Mouse (Mus musculus): ENCODE data around the gene Man2b1. TPM values are rescaled to one million over a fixed set of nuclear protein-coding genes. Genes with fewer than 3 reads are reported as not detected.
"Not testable (repeated sequence)": the region's sequence is repeated elsewhere in the genome, so short reads cannot be mapped to it uniquely, and the experiment has no call there.

Gene Man2b1
- total RNA-seq, 2 experiments from 2014 or later = 31.0 to 31.3 TPM

DNA sequence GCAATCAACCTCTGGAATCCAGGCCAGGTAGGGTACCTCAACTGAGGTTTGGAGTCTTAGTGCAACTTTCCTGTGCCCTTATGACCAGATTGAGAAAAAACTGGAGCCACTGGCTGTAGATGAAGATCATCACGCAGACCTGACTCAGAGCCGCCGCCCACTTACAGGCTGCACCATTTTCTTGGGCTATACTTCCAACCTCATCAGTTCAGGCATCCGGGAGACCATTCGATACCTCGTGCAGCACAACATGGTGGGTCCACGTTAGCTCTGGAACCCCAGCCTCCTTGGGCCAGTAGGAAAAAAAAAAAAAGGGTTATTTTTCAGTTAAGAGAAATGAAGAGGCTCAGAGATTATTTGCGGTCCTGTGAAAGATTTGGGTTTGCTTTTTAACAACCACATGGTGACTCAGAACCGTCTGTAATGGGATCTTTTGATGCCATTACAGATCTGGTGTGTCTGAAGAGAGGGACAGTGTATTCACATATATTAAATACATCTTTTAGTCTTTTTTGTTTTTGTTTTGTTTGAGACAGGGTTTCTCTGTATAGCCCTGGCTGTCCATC lies 10.6 kb upstream of the Man2b1 start:
- DNase-seq = no peak
- intact Hi-C loops (cut with DNase I) = no loop called here

DNA sequence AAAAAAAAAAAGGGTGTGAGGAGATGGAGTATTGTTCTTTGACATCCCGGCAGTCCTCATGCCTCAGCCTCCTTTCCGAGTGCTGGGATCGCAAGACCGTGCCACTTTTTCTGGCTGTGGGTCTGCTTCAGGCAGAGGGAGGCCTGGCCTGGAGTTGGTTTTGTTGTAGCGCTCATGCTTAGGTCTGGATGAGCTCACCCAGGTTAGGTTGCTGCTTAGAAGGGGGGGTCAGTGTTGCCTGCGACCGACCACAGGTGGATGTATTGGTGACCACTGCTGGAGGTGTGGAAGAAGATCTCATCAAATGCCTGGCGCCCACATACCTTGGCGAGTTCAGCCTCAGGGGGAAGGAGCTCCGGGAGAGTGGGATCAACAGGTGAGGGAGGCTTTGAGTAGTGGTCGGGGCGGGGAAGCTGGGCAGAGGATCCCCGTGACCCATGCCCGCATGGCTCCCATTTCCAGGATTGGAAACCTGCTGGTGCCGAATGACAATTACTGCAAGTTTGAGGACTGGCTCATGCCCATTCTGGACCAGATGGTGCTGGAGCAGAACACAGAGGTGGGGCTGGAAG lies 9.9 kb upstream of the Man2b1 start:
- no peak for DNase-seq
- intact Hi-C loops (cut with DNase I) = no loop called here

DNA sequence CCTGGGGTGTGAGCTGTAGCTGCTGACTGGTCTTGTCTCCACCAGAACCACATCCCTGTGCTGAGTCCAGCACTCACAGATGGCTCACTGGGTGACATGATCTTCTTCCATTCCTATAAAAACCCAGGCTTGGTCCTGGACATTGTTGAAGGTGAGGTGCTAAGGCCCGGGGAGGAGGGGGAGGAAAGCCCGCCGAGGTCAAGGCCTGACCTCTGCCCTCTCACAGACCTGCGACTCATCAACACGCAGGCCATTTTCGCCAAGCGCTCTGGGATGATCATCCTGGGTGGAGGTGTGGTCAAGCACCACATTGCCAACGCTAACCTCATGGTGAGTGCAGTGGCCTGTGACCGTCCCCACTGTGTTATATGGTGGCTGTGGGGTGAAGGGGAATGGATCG lies 8.9 kb upstream of the Man2b1 start:
- intact Hi-C loops (cut with DNase I) = no loop called here
- no peak for DNase-seq

DNA sequence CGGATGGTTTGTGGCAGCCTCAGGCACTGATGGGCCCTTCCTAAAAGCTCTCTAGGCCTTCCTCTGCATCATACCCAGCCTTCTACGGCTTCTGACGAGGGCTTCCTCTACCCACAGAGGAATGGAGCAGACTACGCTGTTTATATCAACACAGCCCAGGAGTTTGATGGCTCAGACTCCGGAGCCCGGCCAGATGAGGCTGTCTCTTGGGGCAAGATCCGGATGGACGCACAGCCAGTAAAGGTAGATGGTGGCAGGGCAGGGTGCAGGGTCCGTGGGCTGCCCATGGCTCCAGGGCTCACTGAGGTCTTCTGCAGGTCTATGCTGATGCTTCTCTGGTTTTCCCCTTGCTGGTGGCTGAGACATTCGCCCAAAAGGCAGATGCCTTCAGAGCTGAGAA lies 8.5 kb upstream of the Man2b1 start:
- DNase-seq = no peak
- intact Hi-C loops (cut with DNase I) = no loop called here

DNA sequence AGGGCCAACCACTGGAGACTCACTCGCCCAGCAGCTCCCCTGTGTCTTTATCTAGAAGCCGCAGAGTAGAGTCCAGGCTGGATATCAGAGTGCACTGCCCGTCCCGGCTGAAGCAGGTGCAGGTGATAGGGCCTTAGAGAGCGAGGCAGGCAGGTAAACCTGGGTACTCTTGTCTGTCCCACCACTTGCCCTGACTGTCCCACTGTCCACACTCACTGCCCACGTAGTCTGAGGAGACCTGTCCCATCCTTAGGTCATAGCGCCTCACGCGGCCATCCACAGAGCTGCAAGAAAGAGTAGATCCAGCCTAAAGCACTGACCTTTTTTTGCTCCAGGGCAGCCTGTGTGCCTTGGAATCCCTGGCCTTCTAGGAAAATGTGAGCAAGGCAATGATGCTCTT lies 7.1 kb upstream of the Man2b1 start:
- DNase-seq = peak; percentile 34 to 42
- intact Hi-C loops (cut with DNase I) = loop anchor here (1.0 to 2.0 kb wide), 2 partner anchors 43 to 96 kb away; no protein-coding TSS in a partner anchor

DNA sequence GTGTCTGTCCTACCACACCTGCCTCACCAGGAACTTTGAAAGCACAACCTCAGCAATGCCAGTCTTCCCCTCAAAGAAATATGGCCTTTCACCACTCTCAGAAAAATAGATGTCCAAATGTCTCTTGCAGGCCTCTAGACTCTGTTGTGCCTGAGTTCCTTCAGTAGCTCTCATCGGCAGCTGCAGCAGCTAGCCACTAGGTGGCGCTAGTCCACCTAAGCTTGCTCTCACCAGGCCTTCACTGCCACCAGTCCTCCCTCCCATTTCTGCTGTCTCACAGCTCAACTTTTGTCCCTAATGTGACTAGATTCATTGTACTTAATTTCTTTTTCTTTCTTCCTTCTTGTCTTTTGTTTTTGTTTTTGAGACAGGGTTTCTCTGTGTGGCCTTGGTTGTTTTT lies 6.1 kb upstream of the Man2b1 start:
- DNase-seq = peak; percentile 73 to 80
- intact Hi-C loops (cut with DNase I) = loop anchor here (1.0 to 2.0 kb wide), 2 partner anchors 42 to 95 kb away; no protein-coding TSS in a partner anchor

DNA sequence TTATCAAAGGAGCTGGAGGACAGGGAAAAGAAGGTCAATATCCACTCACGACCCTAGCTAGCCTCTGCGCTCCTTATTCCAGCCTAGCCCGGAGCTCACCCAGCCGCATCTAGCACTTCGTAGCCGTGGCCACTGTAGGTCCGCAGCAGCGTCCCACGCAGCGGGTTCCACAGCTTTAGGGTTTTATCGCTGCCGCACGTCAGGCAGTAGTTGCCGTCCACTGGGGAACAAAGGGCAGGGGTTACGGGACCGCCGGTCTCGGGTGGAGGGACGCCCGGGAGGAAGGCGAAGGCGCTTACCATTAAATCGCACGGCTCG lies 2.9 kb upstream of the Man2b1 start:
- DNase-seq = peak in 1 of 2 experiments; percentile 56

DNA sequence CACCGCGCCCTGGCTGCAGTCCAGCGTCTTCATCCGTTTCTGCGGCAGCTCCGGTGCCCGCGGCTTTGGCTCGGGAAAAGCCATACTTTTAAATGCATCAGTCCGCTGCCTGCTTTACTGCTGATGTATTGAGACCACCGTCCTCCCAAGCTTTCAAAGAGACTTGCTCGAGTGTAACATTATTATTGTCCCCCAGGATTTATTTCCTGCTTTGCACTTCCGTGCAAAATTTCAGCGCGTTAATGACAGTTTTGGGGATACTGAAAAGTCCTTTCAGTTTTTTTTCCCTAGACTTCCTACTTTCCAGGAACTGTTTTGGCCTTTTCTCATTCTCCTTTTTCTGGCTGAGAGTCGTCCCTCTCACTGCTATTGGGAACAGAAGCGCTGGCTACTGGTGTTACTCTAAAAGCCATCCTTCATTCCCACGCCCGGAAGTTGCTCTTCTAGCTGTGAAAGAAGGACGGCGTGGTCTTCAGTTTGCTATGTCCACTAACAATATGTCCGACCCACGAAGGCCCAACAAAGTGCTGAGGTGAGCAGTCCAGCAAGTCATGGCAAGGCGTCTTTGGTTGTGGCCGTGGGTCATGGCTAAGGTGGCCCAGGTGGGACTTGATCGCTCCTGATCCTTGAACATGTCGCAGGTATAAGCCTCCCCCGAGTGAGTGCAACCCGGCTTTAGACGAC lies 2.4 kb upstream of the Man2b1 start, which contains the start of gene Wdr83os:
TSS of gene Wdr83os (plus strand) at position 209 of the 684 bp plus-strand sequence.
- intact Hi-C loops (cut with DNase I) = loop anchor here (10.0 kb wide), 2 partner anchors 214 to 324 kb away; partner anchors contain the start of genes Orc6 and Vps35
- peak; percentile 64 to 76 for DNase-seq

More for the DNA sequence above, 2.9 kb upstream of the Man2b1 start:
- intact Hi-C loops (cut with DNase I) = loop anchor here (10.0 kb wide), 2 partner anchors 215 to 325 kb away; partner anchors contain the start of genes Orc6 and Vps35

DNA sequence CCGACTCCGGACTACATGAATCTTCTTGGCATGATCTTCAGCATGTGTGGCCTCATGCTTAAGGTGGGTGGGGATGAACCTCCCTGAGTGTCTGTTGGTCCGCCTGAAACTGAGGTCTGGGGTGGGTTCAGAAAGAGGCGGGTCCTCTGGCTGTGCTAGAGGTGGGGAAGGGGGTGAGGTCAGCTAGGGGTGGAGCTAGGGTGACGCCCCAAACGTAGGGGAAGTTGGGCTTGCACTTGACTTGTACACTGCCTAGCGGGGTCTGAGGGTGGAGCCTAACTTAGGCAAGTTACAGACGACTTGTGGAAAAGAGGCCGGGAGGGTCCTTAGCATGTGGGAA lies 1.9 kb upstream of the Man2b1 start, which contains the start of gene Wdr83:
TSS of gene Wdr83 (minus strand) at position 91 of the 340 bp plus-strand sequence.
- peak in 1 of 2 experiments; percentile 33 for DNase-seq
- intact Hi-C loops (cut with DNase I) = loop anchor here (10.0 kb wide), 2 partner anchors 214 to 324 kb away; partner anchors contain the start of genes Orc6 and Vps35

DNA sequence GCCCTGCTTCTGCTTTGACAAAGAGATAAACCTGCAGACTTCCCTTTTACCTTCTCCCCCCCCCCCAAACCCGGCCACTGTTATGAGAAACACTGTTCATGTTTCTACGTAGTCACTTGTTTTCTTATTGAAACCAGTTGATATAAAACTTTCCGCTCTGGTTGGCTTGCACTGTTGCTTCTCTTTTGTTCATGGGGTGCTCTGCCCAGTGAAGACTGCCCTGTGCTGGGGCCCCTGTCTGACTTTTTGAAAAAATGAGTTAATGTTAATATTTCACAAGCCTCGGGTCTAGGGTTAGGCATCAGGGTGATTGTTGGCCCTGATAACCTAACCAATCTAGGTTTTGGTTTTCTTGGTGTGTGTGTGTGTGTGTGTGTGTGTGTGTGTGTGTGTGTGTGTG lies 901 bp upstream of the Man2b1 start:
- intact Hi-C loops (cut with DNase I) = loop anchor here (10.0 kb wide), 2 partner anchors 213 to 323 kb away; partner anchors contain the start of genes Orc6 and Vps35
- DNase-seq = not testable (repeated sequence)

DNA sequence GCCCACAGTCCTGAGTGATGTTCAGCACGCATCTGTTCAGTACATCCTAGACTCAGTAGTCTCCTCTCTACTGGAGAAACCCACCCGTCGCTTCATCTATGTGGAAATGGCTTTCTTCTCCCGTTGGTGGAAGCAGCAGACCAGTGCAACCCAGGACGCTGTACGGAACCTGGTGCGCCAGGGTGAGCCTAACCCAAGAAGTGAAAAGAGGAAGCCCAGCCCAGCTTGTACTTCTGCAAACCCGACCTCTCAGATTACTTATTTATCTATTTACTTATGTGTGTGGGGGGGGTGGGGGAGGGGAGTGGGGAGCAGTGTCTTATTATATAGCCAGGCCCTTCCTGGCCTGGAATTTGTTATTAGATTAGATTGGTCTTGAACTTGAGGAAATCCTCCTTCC lies 1.6 kb downstream of the Man2b1 start:
- intact Hi-C loops (cut with DNase I) = loop anchor here (10.0 kb wide), 2 partner anchors 210 to 320 kb away; partner anchors contain the start of genes Orc6 and Vps35
- DNase-seq = no peak

DNA sequence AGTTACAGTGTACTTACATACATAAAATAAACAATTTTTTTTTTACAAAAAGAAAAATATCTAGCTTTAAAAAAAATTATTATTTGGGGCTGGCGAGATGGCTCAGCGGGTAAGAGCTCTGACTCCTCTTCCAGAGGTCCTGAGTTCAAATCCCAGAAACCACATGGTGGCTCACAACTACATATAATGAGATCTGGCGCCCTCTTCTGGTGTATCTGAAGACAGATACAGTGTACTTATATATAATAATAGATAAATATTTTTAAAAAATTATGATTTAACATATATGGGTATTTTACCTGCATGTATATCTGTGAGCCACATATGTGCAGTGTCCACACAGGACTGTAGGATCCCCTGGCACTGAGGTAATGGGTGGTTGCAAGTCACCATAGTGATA lies 3.2 kb downstream of the Man2b1 start:
- intact Hi-C loops (cut with DNase I) = loop anchor here (10.0 kb wide), 2 partner anchors 209 to 319 kb away; partner anchors contain the start of genes Orc6 and Vps35
- no peak for DNase-seq

DNA sequence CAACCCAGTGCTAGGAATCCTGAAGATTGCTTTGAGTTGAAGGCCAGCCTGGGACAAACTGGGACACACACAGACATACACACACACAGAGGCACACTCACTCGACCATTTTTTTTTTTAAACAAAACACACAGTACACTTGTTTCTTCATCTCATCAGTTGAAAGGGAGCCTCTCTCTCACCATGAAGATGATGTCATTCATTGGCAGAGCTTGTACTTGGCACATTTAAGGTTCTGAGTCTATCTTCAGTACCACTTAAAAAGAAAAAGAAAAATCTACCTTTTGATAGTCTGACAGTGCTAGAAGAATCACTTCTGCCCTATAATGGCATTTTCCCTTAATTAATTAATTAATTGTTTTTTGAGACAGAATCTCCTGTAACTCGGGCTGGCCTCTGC lies 5.7 kb downstream of the Man2b1 start:
- intact Hi-C loops (cut with DNase I) = loop anchor here (10.0 kb wide), 2 partner anchors 206 to 316 kb away; partner anchors contain the start of genes Orc6 and Vps35

DNA sequence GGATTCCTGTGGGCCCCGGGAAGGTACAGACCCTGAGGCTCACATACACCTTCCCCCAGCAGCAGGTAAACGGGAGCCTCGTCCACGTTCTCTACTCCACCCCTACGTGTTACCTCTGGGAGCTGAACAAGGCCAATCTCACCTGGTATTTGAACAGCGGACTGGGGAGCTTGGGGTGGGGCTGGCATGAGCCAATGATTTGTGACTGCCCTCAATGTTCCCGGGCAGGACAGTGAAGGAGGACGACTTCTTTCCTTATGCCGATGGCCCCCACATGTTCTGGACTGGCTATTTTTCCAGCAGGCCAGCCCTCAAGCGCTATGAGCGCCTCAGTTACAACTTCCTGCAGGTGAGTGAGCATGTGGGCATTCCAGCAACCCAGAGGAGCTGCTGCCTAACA lies 7.8 kb downstream of the Man2b1 start:
- intact Hi-C loops (cut with DNase I) = no loop called here
- no peak for DNase-seq

More for the DNA sequence above, 5.7 kb downstream of the Man2b1 start:
- no peak for DNase-seq

DNA sequence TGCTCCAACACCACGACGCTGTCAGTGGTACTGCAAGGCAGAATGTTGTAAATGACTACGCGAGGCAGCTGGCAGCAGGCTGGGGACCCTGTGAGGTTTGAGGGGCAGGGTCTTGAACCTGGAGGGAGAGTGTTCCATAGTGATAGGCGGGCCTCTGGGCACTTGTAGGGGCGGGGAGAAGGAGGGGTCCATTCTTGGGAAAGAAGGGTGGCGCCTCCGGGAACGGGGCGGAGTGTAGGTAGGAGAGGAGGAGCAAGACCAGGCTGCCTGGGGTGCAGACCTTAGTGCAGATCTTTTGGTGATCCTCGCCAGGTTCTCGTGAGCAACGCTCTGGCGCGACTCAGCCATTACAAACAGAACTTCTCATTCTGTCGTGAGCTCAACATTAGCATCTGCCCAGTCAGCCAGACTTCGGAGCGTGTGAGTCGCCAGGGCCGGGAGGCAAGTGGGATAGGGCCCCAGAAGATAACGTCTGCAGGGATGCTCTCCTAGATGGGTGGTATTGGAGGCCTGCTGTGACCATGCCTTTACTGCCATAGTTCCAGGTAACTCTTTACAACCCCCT lies 8.5 kb downstream of the Man2b1 start:
- no peak for DNase-seq

DNA sequence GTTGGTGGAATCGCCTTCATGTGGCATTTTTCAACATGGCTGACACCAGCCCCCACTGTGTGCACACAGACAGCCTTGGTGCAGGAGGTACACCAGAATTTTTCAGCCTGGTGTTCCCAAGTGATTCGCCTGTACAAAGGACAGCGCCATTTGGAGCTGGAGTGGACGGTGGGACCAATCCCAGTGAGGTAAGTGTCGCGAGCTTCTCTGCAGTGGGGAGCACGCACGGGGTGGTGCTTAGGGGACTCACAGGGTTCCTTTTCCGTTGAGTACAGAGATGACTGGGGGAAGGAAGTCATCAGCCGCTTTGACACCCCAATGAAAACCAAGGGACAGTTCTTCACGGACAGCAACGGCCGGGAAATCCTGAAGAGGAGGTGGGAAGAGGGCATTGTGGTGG lies 12.0 kb downstream of the Man2b1 start:
- intact Hi-C loops (cut with DNase I) = no loop called here
- DNase-seq = no peak

More for the DNA sequence above, 8.5 kb downstream of the Man2b1 start:
- intact Hi-C loops (cut with DNase I) = no loop called here

DNA sequence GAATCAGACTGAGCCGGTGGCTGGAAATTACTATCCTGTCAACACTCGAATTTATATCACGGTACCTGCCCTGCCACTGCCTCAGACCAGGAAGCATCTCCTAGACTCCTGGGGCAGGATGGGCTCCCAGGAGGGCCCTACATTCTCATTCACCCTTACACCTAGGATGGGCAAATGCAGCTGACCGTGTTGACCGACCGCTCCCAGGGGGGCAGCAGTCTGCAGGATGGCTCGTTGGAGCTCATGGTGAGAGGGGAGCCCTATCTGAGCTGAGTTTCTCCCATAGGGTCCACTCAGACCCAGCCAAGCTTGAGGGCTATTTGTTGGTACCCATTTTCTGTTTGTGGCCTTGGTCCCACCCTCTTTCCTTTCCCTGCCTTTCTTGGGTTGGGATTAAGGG lies 12.5 kb downstream of the Man2b1 start:
- DNase-seq = no peak
- intact Hi-C loops (cut with DNase I) = no loop called here

DNA sequence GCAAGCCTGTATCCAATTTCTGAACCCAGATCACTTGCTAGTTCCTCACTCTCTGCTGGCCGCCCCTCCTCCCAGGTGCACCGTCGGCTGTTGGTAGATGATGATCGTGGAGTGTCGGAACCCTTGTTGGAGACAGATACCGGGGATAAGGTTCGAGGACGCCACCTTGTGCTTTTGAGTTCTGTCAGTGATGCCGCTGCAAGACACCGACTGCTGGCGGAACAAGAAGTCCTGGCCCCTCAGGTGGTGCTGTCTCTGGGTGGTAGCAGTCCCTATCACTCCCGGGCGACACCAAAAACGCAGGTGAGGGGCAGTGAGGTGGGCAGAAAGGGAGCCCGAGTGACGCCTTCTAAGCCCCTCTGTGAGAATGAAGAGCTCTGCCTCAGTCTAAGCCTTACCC lies 13.1 kb downstream of the Man2b1 start:
- intact Hi-C loops (cut with DNase I) = no loop called here
- no peak for DNase-seq

DNA sequence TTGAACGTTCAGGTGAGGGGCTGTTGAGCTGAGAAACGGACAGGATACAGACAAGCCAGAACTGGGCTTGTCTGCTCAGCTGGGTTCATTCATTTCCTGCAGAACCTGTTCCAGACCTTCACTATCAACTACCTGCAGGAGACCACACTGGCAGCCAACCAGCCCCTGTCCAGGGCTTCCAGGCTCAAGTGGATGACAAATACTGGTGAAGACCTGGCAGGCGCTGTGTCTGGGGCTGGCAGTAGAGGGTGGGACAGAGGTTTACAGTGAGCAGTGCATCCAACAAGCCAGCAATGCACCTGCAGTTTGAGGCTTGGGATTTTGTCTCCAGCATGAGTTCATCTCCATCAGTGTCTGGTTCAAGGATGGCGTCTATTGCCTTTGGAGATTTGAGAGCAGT lies 13.8 kb downstream of the Man2b1 start:
- no peak for DNase-seq
- intact Hi-C loops (cut with DNase I) = no loop called here

DNA sequence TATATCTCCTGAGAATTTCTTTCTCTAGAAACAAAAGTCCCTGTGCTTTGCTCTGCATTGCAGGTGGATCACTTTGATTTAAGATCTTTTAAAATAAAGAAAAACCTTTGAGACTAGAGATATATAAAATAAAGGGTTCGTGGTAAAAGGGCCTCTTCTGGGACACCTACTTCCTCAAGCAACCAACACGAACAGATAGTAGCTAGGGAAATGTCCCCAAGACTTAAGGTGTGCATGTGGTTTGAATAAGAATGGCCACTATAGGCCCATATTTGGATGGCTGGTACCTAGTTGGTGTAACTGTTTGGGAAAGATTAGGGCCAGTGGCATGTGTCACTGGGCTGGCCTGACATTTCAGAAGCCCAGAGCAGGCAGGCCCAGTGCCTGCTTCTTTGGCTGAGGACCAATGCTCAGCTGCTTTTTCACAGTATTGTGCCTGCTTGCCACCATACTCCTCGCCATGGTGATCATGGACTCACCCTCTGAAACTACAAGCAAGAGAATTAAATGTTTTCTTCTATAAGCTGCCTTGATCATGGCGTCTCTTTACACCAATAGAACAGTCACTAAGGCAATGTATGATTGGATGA lies 17.1 kb downstream of the Man2b1 start:
- no peak for DNase-seq
- intact Hi-C loops (cut with DNase I) = no loop called here

DNA sequence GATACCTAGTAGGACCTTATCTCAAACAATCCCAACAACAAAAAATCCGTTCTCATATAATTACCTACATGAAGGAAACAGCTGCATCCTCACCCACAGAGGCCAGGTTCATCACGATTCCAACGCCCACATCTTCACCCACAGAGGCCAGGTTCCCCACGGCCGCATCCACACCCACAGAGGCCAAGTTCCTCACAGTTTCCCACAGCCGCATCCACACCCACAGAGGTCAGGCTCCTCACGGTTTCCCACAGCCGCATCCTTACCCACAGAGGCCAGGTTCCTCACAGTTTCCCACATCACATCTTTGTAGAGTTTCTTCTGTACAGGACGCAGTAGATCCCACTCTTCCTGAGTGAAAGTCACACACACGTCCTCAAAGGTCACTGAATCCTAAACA lies 30.2 kb downstream of the Man2b1 start:
- intact Hi-C loops (cut with DNase I) = no loop called here
- DNase-seq = no peak

Data from heart, postnatal 36 days (tissue).